Mouse (Mus musculus): Measurements from ENCODE around the gene Wnt9b. TPM values are rescaled to one million over a fixed set of nuclear protein-coding genes. Genes with fewer than 3 reads are reported as not detected.
A peak's percentile ranks its signal among the peaks of the same experiment; 100 is the strongest.

Wnt9b gene
- total and polyA plus RNA-seq, 3 experiments = 0.41 to 0.75 (median 0.70) TPM

DNA sequence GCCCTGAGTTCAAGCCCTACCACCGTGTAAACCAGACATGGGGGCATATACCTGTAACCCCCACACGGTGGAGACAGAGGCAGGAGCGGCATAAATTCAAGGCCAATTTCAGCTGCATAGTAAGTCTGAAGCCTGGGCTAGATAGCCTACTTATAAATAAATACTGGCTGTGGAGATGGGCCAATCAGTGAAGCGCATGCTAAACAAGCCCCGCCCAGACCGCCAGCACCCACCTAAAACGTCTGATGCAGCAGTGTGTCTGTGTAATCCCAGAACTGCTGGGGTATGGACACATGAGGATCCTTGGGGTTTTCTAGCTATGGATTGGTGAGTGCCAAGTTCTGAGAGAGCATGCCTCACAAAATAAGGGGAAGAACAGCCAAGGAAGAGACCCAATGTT lies 10.5 kb upstream of the Wnt9b start:
- WGBS = 52% methylated on average over 7 of the region's 7 CpGs
- no peaks in the 10 kb centered on the region for H3K27me3 ChIP-seq (ENCODE audit: control insufficient read depth, insufficient read depth, low read length)
- TF ChIP-seq CTCF (IDR thresholded peaks at IDR 0.05) (0 out of 2 replicates have a peak, but pooled peaks have one; percentile 15), POLR2A (IDR thresholded peaks at IDR 0.05; ENCODE audit: insufficient read depth, low read depth, low read length) (no peak)
- no peak overlapping the region for H3K27ac ChIP-seq
- intact Hi-C loops (cut with DNase I) = loop anchor here (5.0 kb wide), 1 partner anchor 437 kb away; no protein-coding TSS in a partner anchor
- H3K4me3 ChIP-seq = no peak overlapping the region
- no peak for DNase-seq
- H3K9ac ChIP-seq (ENCODE audit: low read depth, low read length) = no peak overlapping the region
- no peaks in the 10 kb centered on the region for H3K79me2 ChIP-seq (replicated peaks; ENCODE audit: control insufficient read depth, insufficient read depth, low read length)
- no peaks in the 10 kb centered on the region for H3K4me1 ChIP-seq (ENCODE audit: control insufficient read depth, insufficient read depth, low read length)
- no peaks in the 10 kb centered on the region for H3K36me3 ChIP-seq (ENCODE audit: control insufficient read depth, insufficient read depth, low read length)

DNA sequence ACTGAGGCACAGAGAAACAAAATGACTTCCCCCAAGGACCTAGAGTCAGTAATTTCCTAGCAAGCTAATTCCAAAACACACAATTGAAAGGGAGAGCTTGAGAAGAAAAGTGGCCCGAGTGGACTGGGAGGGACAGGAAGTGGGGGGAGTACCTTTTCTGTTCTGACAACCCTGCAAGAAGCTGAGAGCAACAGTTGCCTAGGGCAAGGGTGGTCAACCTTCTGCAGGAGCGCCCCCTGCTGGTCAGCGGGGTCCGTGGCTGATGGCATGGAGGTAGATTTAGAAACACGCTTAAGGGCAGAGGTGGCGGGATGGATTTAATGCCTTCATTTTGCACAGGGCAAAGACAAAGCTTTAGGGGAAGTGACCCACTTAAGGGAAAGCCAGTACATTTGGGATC lies 9.1 kb upstream of the Wnt9b start:
- 10% methylated on average over 6 of the region's 6 CpGs for WGBS
- TF ChIP-seq CTCF (IDR thresholded peaks at IDR 0.05) (peak; percentile 89), EP300 (IDR thresholded peaks at IDR 0.05; ENCODE audit: insufficient read depth, low read depth, low read length) (no peak)
- H3K27me3 ChIP-seq (ENCODE audit: control insufficient read depth, insufficient read depth, low read length) = no peaks in the 10 kb centered on the region
- no peaks in the 10 kb centered on the region for H3K79me2 ChIP-seq (replicated peaks; ENCODE audit: control insufficient read depth, insufficient read depth, low read length)
- H3K27ac ChIP-seq = no peak overlapping the region
- H3K4me3 ChIP-seq = no peak overlapping the region
- peak; percentile 53 to 81 for DNase-seq
- intact Hi-C loops (cut with DNase I) = loop anchor here (1.0 to 2.0 kb wide), 2 partner anchors 80 to 119 kb away; no protein-coding TSS in a partner anchor
- no peak overlapping the region for H3K9ac ChIP-seq (ENCODE audit: low read depth, low read length)
- H3K36me3 ChIP-seq (ENCODE audit: control insufficient read depth, insufficient read depth, low read length) = no peaks in the 10 kb centered on the region
- no peaks in the 10 kb centered on the region for H3K4me1 ChIP-seq (ENCODE audit: control insufficient read depth, insufficient read depth, low read length)

GRCm38 (mm10) chr11:103758054-103758453 lies 8.4 kb upstream of the Wnt9b start:
- Histone ChIP-seq H3K79me2 (replicated peaks; ENCODE audit: control insufficient read depth, insufficient read depth, low read length) (no peaks in the 10 kb centered on the region), H3K4me3 (no peak overlapping the region), H3K27ac (no peak overlapping the region), H3K4me1 (ENCODE audit: control insufficient read depth, insufficient read depth, low read length) (no peaks in the 10 kb centered on the region), H3K36me3 (ENCODE audit: control insufficient read depth, insufficient read depth, low read length) (no peaks in the 10 kb centered on the region), H3K27me3 (ENCODE audit: control insufficient read depth, insufficient read depth, low read length) (no peaks in the 10 kb centered on the region), H3K9ac (ENCODE audit: low read depth, low read length) (no peak overlapping the region)
- WGBS = 44% methylated on average over 11 of the region's 11 CpGs
- TF ChIP-seq POLR2A (IDR thresholded peaks at IDR 0.05; ENCODE audit: insufficient read depth, low read depth, low read length) (no peak), EP300 (IDR thresholded peaks at IDR 0.05; ENCODE audit: insufficient read depth, low read depth, low read length) (no peak), CTCF (IDR thresholded peaks at IDR 0.05) (peak; percentile 59)
- intact Hi-C loops (cut with DNase I) = loop anchor here (1.0 to 2.0 kb wide), 2 partner anchors 79 to 119 kb away; no protein-coding TSS in a partner anchor
- DNase-seq = no peak

- H3K27me3 ChIP-seq (ENCODE audit: control insufficient read depth, insufficient read depth, low read length) = peaks cover 10% of the 10 kb centered on the region
- no peak overlapping the region for H3K27ac ChIP-seq
- DNase-seq = no peak
- no peaks in the 10 kb centered on the region for H3K79me2 ChIP-seq (replicated peaks; ENCODE audit: control insufficient read depth, insufficient read depth, low read length)
- 52% methylated on average over 3 of the region's 3 CpGs for WGBS
- no peak overlapping the region for H3K4me3 ChIP-seq
- intact Hi-C loops (cut with DNase I) = no loop called here
- TF ChIP-seq EP300 (IDR thresholded peaks at IDR 0.05; ENCODE audit: insufficient read depth, low read depth, low read length) = no peak
- no peak for TF ChIP-seq POLR2A (IDR thresholded peaks at IDR 0.05; ENCODE audit: insufficient read depth, low read depth, low read length)
- TF ChIP-seq CTCF (IDR thresholded peaks at IDR 0.05) = no peak
- H3K4me1 ChIP-seq (ENCODE audit: control insufficient read depth, insufficient read depth, low read length) = no peaks in the 10 kb centered on the region
- no peak overlapping the region for H3K9ac ChIP-seq (ENCODE audit: low read depth, low read length)
- H3K36me3 ChIP-seq (ENCODE audit: control insufficient read depth, insufficient read depth, low read length) = no peaks in the 10 kb centered on the region
Observed at GRCm38 (mm10) chr11:103750612-103751011, 991 bp upstream of the Wnt9b start.

DNA sequence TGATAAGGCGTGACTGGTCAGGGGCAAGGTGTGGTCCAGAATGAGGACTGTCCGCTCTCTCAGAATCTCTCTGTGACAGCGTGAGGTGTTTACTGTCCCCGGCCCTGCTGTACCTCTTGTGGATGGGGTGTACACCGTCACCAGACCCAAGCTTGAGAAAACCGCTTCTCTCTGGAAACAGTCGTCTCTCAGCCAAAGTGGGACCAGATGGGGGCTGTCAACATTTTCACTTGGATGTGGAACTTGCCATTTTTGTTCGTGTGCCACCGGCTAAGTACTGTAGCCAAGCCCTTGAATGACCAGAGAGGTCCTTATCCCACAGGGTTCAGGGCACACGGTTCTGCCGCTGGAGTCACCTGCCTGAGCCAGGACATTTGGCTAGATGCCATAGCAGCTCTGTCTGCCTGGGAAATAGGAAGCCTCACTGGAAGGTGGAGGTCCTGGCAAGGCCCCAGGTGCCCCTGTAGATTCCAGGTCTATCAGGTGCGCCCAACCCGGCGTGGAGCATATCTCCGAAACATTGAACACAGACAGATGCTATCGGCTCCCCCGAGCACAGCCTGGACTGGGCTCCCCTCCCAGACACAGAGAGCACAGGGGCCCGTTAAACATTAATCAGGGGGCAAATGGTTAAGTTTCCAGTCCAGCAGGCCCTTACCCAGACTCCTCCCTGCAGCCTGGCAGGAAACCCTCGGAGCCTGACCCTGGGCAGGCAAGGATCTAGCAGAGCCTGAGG lies 14.4 kb downstream of the Wnt9b start:
- intact Hi-C loops (cut with DNase I) = no loop called here
- 64% methylated on average over 19 of the region's 19 CpGs for WGBS

DNA sequence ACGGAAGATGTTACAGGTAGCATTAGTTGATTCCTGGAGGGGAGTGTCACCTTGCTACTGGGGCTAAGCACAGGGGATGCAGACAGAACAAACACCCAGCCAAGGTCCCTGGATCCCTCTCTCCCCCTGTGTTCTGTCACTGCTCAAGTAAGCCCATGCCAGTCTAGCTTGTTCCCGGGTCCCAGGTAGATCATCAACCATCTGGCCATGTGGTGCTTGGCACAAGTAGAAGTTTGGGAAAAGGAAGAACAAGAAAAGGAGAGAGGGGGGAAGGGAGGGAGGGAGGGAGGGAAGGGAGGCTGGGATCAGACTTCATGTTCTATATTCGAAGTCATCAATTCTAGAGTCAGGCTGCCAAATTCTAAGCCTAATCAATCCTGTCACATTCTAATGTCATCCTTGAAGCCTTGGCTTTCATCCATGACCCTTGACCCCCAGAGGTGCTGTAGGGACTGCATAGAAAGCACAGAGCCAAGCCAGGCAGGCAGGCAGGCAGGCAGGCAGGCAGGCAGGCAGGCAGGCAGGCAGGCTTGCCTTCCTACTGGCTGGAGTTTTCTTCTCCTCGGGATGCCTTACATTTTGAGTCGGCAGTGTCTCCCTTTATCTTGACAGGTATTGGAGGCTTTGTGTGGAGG lies 15.1 kb downstream of the Wnt9b start:
- Histone ChIP-seq H3K9ac (ENCODE audit: low read depth, low read length) (no peak overlapping the region), H3K27ac (no peak overlapping the region), H3K4me3 (no peak overlapping the region), H3K4me1 (ENCODE audit: control insufficient read depth, insufficient read depth, low read length) (no peaks in the 10 kb centered on the region), H3K36me3 (ENCODE audit: control insufficient read depth, insufficient read depth, low read length) (no peaks in the 10 kb centered on the region), H3K27me3 (ENCODE audit: control insufficient read depth, insufficient read depth, low read length) (no peaks in the 10 kb centered on the region), H3K79me2 (replicated peaks; ENCODE audit: control insufficient read depth, insufficient read depth, low read length) (no peaks in the 10 kb centered on the region)
- no peak for TF ChIP-seq POLR2A (IDR thresholded peaks at IDR 0.05; ENCODE audit: insufficient read depth, low read depth, low read length)
- no peak for TF ChIP-seq CTCF (IDR thresholded peaks at IDR 0.05)
- no peak for TF ChIP-seq EP300 (IDR thresholded peaks at IDR 0.05; ENCODE audit: insufficient read depth, low read depth, low read length)
- 57% methylated on average over 5 of the region's 5 CpGs for WGBS
- intact Hi-C loops (cut with DNase I) = no loop called here
- no peak for DNase-seq

More for the DNA sequence above, 14.4 kb downstream of the Wnt9b start:
- no peak for DNase-seq
- Histone ChIP-seq H3K27me3 (ENCODE audit: control insufficient read depth, insufficient read depth, low read length) (no peaks in the 10 kb centered on the region), H3K36me3 (ENCODE audit: control insufficient read depth, insufficient read depth, low read length) (no peaks in the 10 kb centered on the region), H3K9ac (ENCODE audit: low read depth, low read length) (no peak overlapping the region), H3K4me3 (no peak overlapping the region), H3K27ac (no peak overlapping the region), H3K79me2 (replicated peaks; ENCODE audit: control insufficient read depth, insufficient read depth, low read length) (no peaks in the 10 kb centered on the region), H3K4me1 (ENCODE audit: control insufficient read depth, insufficient read depth, low read length) (no peaks in the 10 kb centered on the region)
- TF ChIP-seq CTCF (IDR thresholded peaks at IDR 0.05) (no peak), EP300 (IDR thresholded peaks at IDR 0.05; ENCODE audit: insufficient read depth, low read depth, low read length) (no peak), POLR2A (IDR thresholded peaks at IDR 0.05; ENCODE audit: insufficient read depth, low read depth, low read length) (no peak)
